Mouse (Mus musculus) myocyte (in vitro differentiated cells): ENCODE data around the gene Farsa. TPM values are rescaled to one million over a fixed set of nuclear protein-coding genes. Genes with fewer than 3 reads are reported as not detected.

Experiments
- H3K27me3 ChIP-seq: one replicate; pipeline ENCODE4 v1.6.1; 2011; ENCODE audit not compliant: control insufficient read depth, insufficient read depth, insufficient read length
- H3K36me3 ChIP-seq: one replicate; pipeline ENCODE4 v1.6.1; 2011; ENCODE audit not compliant: control insufficient read depth, insufficient read depth
- H3K4me2 ChIP-seq: one replicate; pipeline ENCODE4 v1.6.1; 2011; ENCODE audit warnings: low read depth, control low read depth
- H3K4me3 ChIP-seq: one replicate; pipeline ENCODE4 v1.5.1; 2011; ENCODE audit warnings: mild to moderate bottlenecking, control low read depth, moderate library complexity
- H3K79me2 ChIP-seq: one replicate; pipeline ENCODE4 v1.6.1; 2011; ENCODE audit not compliant: control insufficient read depth, insufficient read depth
- H3ac ChIP-seq: one replicate; pipeline ENCODE4 v1.6.1; 2011; ENCODE audit not compliant: control insufficient read depth, insufficient read length
- CEBPB ChIP-seq: IDR thresholded peaks from 2 replicates; pipeline ENCODE4 v1.6.1; 2011; ENCODE audit warnings: mild to moderate bottlenecking, moderate library complexity; ENCODE audit not compliant: poor library complexity, insufficient read depth, severe bottlenecking
- E2F4 ChIP-seq: IDR thresholded peaks from one replicate; pipeline ENCODE4 v1.6.1; 2011; ENCODE audit warnings: mild to moderate bottlenecking, control low read depth, moderate library complexity; ENCODE audit not compliant: insufficient read depth
- MAX ChIP-seq: IDR thresholded peaks from one replicate; pipeline ENCODE4 v1.6.1; 2011; ENCODE audit warnings: low read depth, mild to moderate bottlenecking, control low read depth
- MYOD1 ChIP-seq, 3 experiments: IDR thresholded peaks; one replicate each; pipeline ENCODE4 v1.6.1; 2011; ENCODE audit warnings: control low read depth in 2 of 3, low read depth in 2 of 3, mild to moderate bottlenecking in 2 of 3, moderate library complexity in 1 of 3; ENCODE audit not compliant: insufficient read length in 2 of 3, control insufficient read depth in 1 of 3
- MYOG ChIP-seq, 3 experiments: IDR thresholded peaks; one replicate each; pipeline ENCODE4 v1.6.1; 2011; ENCODE audit warnings: control low read depth in 2 of 3, low read depth in 2 of 3, mild to moderate bottlenecking in 2 of 3; ENCODE audit not compliant: insufficient read length in 2 of 3, control insufficient read depth in 1 of 3, insufficient read depth in 1 of 3
- POLR2A ChIP-seq: IDR thresholded peaks from one replicate; pipeline ENCODE4 v1.6.1; 2011; ENCODE audit warnings: low read depth, mild to moderate bottlenecking, control low read depth, moderate library complexity; ENCODE audit not compliant: insufficient read length
- POLR2AphosphoS2 ChIP-seq: IDR thresholded peaks from one replicate; pipeline ENCODE4 v1.6.1; 2011; ENCODE audit warnings: low read depth, control low read depth; ENCODE audit not compliant: insufficient read length
- REST ChIP-seq: IDR thresholded peaks from one replicate; pipeline ENCODE4 v1.6.1; 2011; ENCODE audit warnings: mild to moderate bottlenecking, control low read depth, moderate library complexity; ENCODE audit not compliant: insufficient read depth, insufficient read length
- SRF ChIP-seq: IDR thresholded peaks from one replicate; pipeline ENCODE4 v1.6.1; 2011; ENCODE audit warnings: low read depth; ENCODE audit not compliant: control insufficient read depth, insufficient read length
- TCF12 ChIP-seq: IDR thresholded peaks from one replicate; pipeline ENCODE4 v1.6.1; 2011; ENCODE audit warnings: mild to moderate bottlenecking, control low read depth; ENCODE audit not compliant: poor library complexity, insufficient read depth, severe bottlenecking
- TCF3 ChIP-seq: IDR thresholded peaks from one replicate; pipeline ENCODE4 v1.6.1; 2011; ENCODE audit warnings: low read depth, control low read depth; ENCODE audit not compliant: insufficient read length
- USF1 ChIP-seq: IDR thresholded peaks from one replicate; pipeline ENCODE4 v1.6.1; 2011; ENCODE audit warnings: low read depth, mild to moderate bottlenecking, control low read depth, moderate library complexity
- polyA plus RNA-seq: library from polyadenylated mRNA; unstranded; fragments of >200 nt; fragmentation: generic; extraction: Trizol; gene quantifications from one replicate; pipeline ENCODE4 v1.2.1, GENCODE M21; 2012; ENCODE audit warnings: missing spikeins

Gene Farsa
- polyA plus RNA-seq, 1 experiment: 73.3 TPM

DNA sequence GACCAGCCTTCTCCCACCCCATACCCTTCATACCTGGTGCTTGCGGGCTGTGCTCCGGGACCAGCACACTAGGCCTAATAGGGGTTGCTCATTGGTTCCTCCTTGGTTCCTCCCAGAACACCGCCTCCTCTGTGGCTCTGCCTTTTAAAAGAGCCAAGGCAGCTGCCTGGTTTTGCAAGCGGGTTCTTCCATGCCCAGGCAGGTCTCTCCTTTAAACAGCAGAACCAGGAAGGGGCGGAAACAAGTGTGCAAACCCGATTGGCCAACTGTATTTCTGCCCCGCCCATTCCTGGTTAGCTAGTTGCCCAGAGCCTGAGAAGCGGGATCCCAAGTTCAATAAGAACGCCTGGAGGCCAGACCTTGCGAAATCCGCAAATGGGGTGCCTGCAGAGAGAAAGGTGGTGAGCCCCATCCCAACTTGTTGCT is 36.9 kb downstream of the Farsa start, which contains the start of gene Gcdh:
Gene Gcdh, minus strand, starts transcription at position 213 of the 426 bp plus-strand sequence.
- no peaks in the 10 kb centered on the region for H3K79me2 ChIP-seq
- H3K27me3 ChIP-seq: no peaks in the 10 kb centered on the region
- TF ChIP-seq CEBPB (peak; percentile 54; the same call in 1 of the 2 replicates), MAX (no peak), SRF (peak; percentile 25), USF1 (no peak), POLR2A (peak; percentile 33), E2F4 (no peak)
- peak within 1 kb of the TSS; percentile 96 for H3K4me2 ChIP-seq
- H3K36me3 ChIP-seq: no peaks in the 10 kb centered on the region
- H3K4me3 ChIP-seq: peak within 1 kb of the TSS; percentile 31
- H3ac ChIP-seq: peak within 1 kb of the TSS; percentile 3

DNA sequence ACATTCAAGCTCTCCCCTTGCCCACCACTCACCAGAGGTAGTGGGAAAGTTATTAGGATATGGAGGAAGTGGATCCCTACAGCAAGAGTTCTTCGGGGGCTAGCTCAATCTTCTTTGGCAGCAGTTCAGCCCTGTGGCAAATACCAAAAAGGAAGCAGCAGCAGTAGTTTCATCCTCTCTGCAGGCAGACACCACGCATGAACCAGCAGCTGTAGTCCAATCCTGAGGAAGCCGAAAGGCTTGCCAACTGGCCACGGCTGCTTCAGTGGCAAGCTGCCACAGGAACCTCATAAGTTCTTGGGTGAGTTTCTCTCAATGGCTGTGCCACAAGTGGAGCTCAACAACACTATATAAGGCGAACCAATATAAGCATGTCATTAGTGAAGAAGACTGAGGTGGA is 39.2 kb downstream of the Farsa start:
- Histone ChIP-seq H3ac (no peak overlapping the region), H3K27me3 (no peaks in the 10 kb centered on the region), H3K4me2 (no peak overlapping the region), H3K4me3 (no peak overlapping the region), H3K79me2 (no peaks in the 10 kb centered on the region), H3K36me3 (no peaks in the 10 kb centered on the region)
- TF ChIP-seq TCF3: no peak
- TF ChIP-seq SRF: peak; percentile 9
- TF ChIP-seq USF1: no peak
- TF ChIP-seq CEBPB: no peak
- no peak for TF ChIP-seq MAX
- TF ChIP-seq MYOD1 (IDR thresholded peaks at IDR 0.05; ENCODE audit: control insufficient read depth in 1 of 3, insufficient read length in 2 of 3, low read depth in 2 of 3): peak in 2 of 3 experiments; percentile 5 to 8
- no peak for TF ChIP-seq TCF12
- no peak for TF ChIP-seq REST
- no peak for TF ChIP-seq POLR2A
- TF ChIP-seq POLR2AphosphoS2: no peak
- TF ChIP-seq E2F4: no peak
- peak in 2 of 3 experiments; percentile 25 to 57 for TF ChIP-seq MYOG (IDR thresholded peaks at IDR 0.05; ENCODE audit: control insufficient read depth in 1 of 3, insufficient read depth in 1 of 3, insufficient read length in 2 of 3, low read depth in 2 of 3)

DNA sequence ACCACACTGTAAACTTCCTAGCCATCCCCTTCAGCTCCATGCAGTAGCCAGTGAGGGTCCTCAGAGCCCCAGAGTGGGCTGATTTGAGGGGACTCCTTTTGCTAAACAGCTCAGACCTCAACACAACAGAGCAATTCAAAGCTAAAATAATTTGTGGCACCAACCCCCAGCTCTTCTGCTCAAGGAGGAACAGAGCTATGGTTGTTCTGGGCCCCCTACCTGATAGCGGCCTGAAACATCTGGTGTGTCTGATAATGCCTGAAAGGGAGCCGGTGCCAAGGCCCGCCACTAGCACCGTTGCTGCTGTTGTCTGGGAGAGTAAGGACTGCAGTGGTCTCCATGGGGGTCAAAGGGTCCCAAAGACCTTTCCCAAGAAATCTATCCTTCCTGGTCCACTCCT is 44.3 kb downstream of the Farsa start:
- no peaks in the 10 kb centered on the region for H3K79me2 ChIP-seq
- no peak overlapping the region for H3K4me3 ChIP-seq
- no peak overlapping the region for H3K4me2 ChIP-seq
- H3K36me3 ChIP-seq: no peaks in the 10 kb centered on the region
- no peaks in the 10 kb centered on the region for H3K27me3 ChIP-seq
- no peak overlapping the region for H3ac ChIP-seq
- TF ChIP-seq MYOG (IDR thresholded peaks at IDR 0.05; ENCODE audit: control insufficient read depth in 1 of 3, insufficient read depth in 1 of 3, insufficient read length in 2 of 3, low read depth in 2 of 3) (no peak), USF1 (no peak), CEBPB (no peak), POLR2AphosphoS2 (no peak), E2F4 (no peak), POLR2A (no peak), TCF12 (no peak), REST (no peak), MYOD1 (IDR thresholded peaks at IDR 0.05; ENCODE audit: control insufficient read depth in 1 of 3, insufficient read length in 2 of 3, low read depth in 2 of 3) (no peak), MAX (no peak), SRF (no peak), TCF3 (no peak)

DNA sequence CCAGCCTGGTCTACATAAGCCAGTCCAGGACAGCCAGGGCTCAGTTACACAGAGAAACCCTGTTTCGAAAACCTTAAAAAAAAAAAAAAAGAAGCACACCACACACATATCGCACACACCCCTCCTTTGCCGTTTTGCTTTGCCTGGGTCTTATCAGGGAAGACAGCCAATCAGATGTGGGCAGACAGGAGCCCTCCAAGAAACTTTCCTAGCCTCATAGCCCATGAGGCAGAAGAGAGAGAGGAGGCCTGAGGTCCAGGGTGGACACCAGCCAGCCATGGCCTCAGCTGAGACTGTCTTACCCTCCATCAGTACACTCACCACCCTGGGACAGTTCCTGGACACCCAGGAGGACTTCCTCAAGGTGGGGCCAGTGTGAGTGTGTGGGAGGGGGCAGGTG is 45.0 kb downstream of the Farsa start, which contains the start of gene Klf1:
Gene Klf1, plus strand, starts transcription at position 177 of the 400 bp plus-strand sequence.
- Histone ChIP-seq H3K4me3 (peak within 1 kb of the TSS; percentile 25), H3K79me2 (no peaks in the 10 kb centered on the region), H3ac (peak within 1 kb of the TSS; percentile 13), H3K36me3 (no peaks in the 10 kb centered on the region), H3K27me3 (no peaks in the 10 kb centered on the region), H3K4me2 (peak within 1 kb of the TSS; percentile 86)
- TF ChIP-seq REST (no peak), SRF (no peak), POLR2A (no peak), MAX (no peak), TCF12 (no peak), CEBPB (no peak), E2F4 (no peak), POLR2AphosphoS2 (no peak), MYOG (IDR thresholded peaks at IDR 0.05; ENCODE audit: control insufficient read depth in 1 of 3, insufficient read depth in 1 of 3, insufficient read length in 2 of 3, low read depth in 2 of 3) (no peak), USF1 (no peak), MYOD1 (IDR thresholded peaks at IDR 0.05; ENCODE audit: control insufficient read depth in 1 of 3, insufficient read length in 2 of 3, low read depth in 2 of 3) (no peak), TCF3 (no peak)

DNA sequence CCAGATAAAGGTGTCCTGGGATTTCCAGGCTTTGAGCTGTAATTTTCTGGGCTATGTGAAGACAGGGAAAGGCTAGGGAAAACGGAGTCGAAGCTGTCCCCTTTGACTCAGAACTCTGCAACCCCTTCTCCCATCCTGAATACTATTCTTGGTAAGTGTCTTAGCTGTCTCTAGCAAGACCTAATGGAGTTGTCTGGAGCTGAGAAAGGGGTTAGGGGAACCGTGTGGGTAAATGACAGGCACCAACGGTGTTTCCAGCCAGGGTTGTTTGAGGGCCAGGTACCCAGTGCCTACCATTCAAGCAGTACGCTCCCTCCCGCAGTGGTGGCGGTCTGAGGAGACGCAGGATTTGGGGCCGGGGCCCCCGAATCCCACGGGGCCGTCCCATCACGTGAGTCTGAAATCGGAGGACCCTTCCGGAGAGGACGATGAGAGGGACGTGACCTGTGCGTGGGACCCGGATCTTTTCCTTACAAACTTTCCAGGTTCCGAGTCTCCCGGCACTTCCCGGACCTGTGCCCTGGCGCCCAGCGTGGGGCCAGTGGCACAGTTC is 45.7 kb downstream of the Farsa start:
- Histone ChIP-seq H3K36me3 (no peaks in the 10 kb centered on the region), H3K79me2 (no peaks in the 10 kb centered on the region), H3K4me3 (peak overlapping the region; percentile 25), H3K4me2 (peak overlapping the region; percentile 86), H3K27me3 (no peaks in the 10 kb centered on the region), H3ac (peak overlapping the region; percentile 13)
- TF ChIP-seq E2F4: no peak
- TF ChIP-seq MAX: no peak
- TF ChIP-seq USF1: no peak
- TF ChIP-seq REST: no peak
- no peak for TF ChIP-seq MYOD1 (IDR thresholded peaks at IDR 0.05; ENCODE audit: control insufficient read depth in 1 of 3, insufficient read length in 2 of 3, low read depth in 2 of 3)
- TF ChIP-seq POLR2A: no peak
- TF ChIP-seq MYOG (IDR thresholded peaks at IDR 0.05; ENCODE audit: control insufficient read depth in 1 of 3, insufficient read depth in 1 of 3, insufficient read length in 2 of 3, low read depth in 2 of 3): no peak
- no peak for TF ChIP-seq CEBPB
- no peak for TF ChIP-seq SRF
- TF ChIP-seq TCF3: no peak
- TF ChIP-seq TCF12: no peak
- no peak for TF ChIP-seq POLR2AphosphoS2
